ENCODE assay signal across 9 mouse cellular contexts in genomic region chr14:25401104-25401963, GRCm38 (mm10). TPM values are rescaled to one million over a fixed set of nuclear protein-coding genes. Genes with fewer than 3 reads are reported as not detected.
A peak's percentile ranks its signal among the peaks of the same experiment; 100 is the strongest.
DNase-seq lines count a peak whose midpoint lies in the region; ATAC-seq and TF ChIP-seq lines count a peak whose summit lies in the region.
"Had no signal": no experiment of that assay in that cellular context is flagged by ENCODE, and none has a peak within 500 bp of the region (broad histone marks: within the 10 kb centered on the region; RNA-seq: fewer than 3 reads in every experiment).

No protein-coding gene starts in this region.

- no peak overlapping the region for H3K4me3 ChIP-seq in kidney, postnatal 0 days (replicated peaks; ENCODE audit: low read depth, low read length)
- H3K4me3 ChIP-seq in kidney, embryonic 16.5 days (ENCODE audit: low read length): no peak overlapping the region
- H3K4me3 ChIP-seq in liver, embryonic 13.5 days (replicated peaks): peak overlapping the region; percentile 41
- no peak overlapping the region for H3K4me3 ChIP-seq in hindbrain, embryonic 16.5 days (ENCODE audit: low read length)

- H3K36me3 ChIP-seq in kidney, postnatal 0 days (ENCODE audit: insufficient read depth, low read length): no peaks in the 10 kb centered on the region
- H3K36me3 ChIP-seq in kidney, embryonic 16.5 days (ENCODE audit: insufficient read depth, low read length): no peaks in the 10 kb centered on the region
- no peaks in the 10 kb centered on the region for H3K36me3 ChIP-seq in liver, embryonic 13.5 days
- H3K36me3 ChIP-seq in hindbrain, embryonic 16.5 days (ENCODE audit: control insufficient read depth, insufficient read depth, low read length): no peaks in the 10 kb centered on the region

- 0 out of 2 replicates have a peak overlapping the region, but pooled peaks have one; percentile 47 for H3K27ac ChIP-seq in kidney, postnatal 0 days
- no peak overlapping the region for H3K27ac ChIP-seq in kidney, embryonic 16.5 days (ENCODE audit: low read length)
- peak overlapping the region; percentile 95 for H3K27ac ChIP-seq in liver, embryonic 13.5 days
- H3K27ac ChIP-seq in hindbrain, embryonic 16.5 days (ENCODE audit: low read depth, low read length): no peak overlapping the region

- H3K9me3 ChIP-seq in kidney, postnatal 0 days (replicated peaks; ENCODE audit: low read length): no peaks in the 10 kb centered on the region
- H3K9me3 ChIP-seq in kidney, embryonic 16.5 days (ENCODE audit: low read length): no peaks in the 10 kb centered on the region
- H3K9me3 ChIP-seq in liver, embryonic 13.5 days (replicated peaks): no peaks in the 10 kb centered on the region
- H3K9me3 ChIP-seq in hindbrain, embryonic 16.5 days (ENCODE audit: control insufficient read depth, low read length): no peaks in the 10 kb centered on the region

- H3K4me2 ChIP-seq in kidney, postnatal 0 days (ENCODE audit: low read length): no peak overlapping the region
- H3K4me2 ChIP-seq in kidney, embryonic 16.5 days (replicated peaks; ENCODE audit: low read depth, low read length): no peak overlapping the region
- peak overlapping the region; percentile 68 for H3K4me2 ChIP-seq in liver, embryonic 13.5 days
- H3K4me2 ChIP-seq in hindbrain, embryonic 16.5 days (ENCODE audit: low read length): no peak overlapping the region

- no peak for ATAC-seq in kidney, postnatal 0 days (replicated peaks; ENCODE audit: low FRiP score, low read depth)
- no peak for ATAC-seq in kidney, embryonic 16.5 days (ENCODE audit: low FRiP score, low TSS enrichment)
- ATAC-seq in liver, embryonic 13.5 days (ENCODE audit: low read depth): peak; percentile 89
- ATAC-seq in megakaryocyte-erythroid progenitor cell, adult 5-6 weeks (replicated peaks; ENCODE audit: low FRiP score, low TSS enrichment, poor library complexity, severe bottlenecking): peak; percentile 75
- no peak for ATAC-seq in hindbrain, embryonic 16.5 days

- peaks cover 6% of the 10 kb centered on the region; the same call in 1 of the 2 replicates for H3K4me1 ChIP-seq in kidney, postnatal 0 days (replicated peaks; ENCODE audit: insufficient read depth, low read length)
- H3K4me1 ChIP-seq in kidney, embryonic 16.5 days (ENCODE audit: insufficient read depth, low read length): peaks cover 30% of the 10 kb centered on the region
- peaks cover 90% of the 10 kb centered on the region for H3K4me1 ChIP-seq in liver, embryonic 13.5 days (replicated peaks)
- peaks cover 15% of the 10 kb centered on the region for H3K4me1 ChIP-seq in hindbrain, embryonic 16.5 days (ENCODE audit: control insufficient read depth, insufficient read depth, low read depth, low read length)

- no peak overlapping the region for H3K9ac ChIP-seq in kidney, postnatal 0 days (ENCODE audit: low read depth, low read length)
- no peak overlapping the region for H3K9ac ChIP-seq in kidney, embryonic 16.5 days (replicated peaks; ENCODE audit: low read length)
- H3K9ac ChIP-seq in liver, embryonic 13.5 days: peak overlapping the region; percentile 71
- no peak overlapping the region for H3K9ac ChIP-seq in hindbrain, embryonic 16.5 days (ENCODE audit: low read depth, low read length)

- H3K27me3 ChIP-seq in kidney, postnatal 0 days (ENCODE audit: insufficient read depth, low read length): no peaks in the 10 kb centered on the region
- H3K27me3 ChIP-seq in kidney, embryonic 16.5 days (ENCODE audit: insufficient read depth, low read length): no peaks in the 10 kb centered on the region
- no peaks in the 10 kb centered on the region for H3K27me3 ChIP-seq in liver, embryonic 13.5 days
- H3K27me3 ChIP-seq in hindbrain, embryonic 16.5 days (replicated peaks; ENCODE audit: control insufficient read depth, insufficient read depth, low read length): no peaks in the 10 kb centered on the region

- 82% methylated on average over 19 of the region's 19 CpGs for WGBS in kidney, postnatal 0 days
- WGBS in kidney, embryonic 16.5 days: 84% methylated on average over 19 of the region's 19 CpGs
- WGBS in liver, embryonic 13.5 days (ENCODE audit: insufficient replicate concordance): 18% methylated on average over 19 of the region's 19 CpGs
- 81% methylated on average over 19 of the region's 19 CpGs for WGBS in hindbrain, embryonic 16.5 days

- peak; percentile 40 for DNase-seq in kidney, postnatal 0 days (ENCODE audit: low spot score)
- DNase-seq in heart, adult 9 months (ENCODE audit: low spot score in 2 of 2): peak; percentile 62 to 72
- peak; percentile 85 for DNase-seq in liver, embryonic 13.5 days
- DNase-seq in urinary bladder, postnatal 14 days (ENCODE audit: low spot score): no peak
- DNase-seq in embryo, embryonic 10 days (ENCODE audit: low spot score): no peak
- DNase-seq: adrenal gland, adult 8-10 months had no signal

- no peak for TF ChIP-seq CTCF in kidney, postnatal 0 days (IDR thresholded peaks at IDR 0.05; ENCODE audit: low read depth)

RNA-seq across cellular contexts. Expression of gene Zmiz1, which starts 57.7 kb away (rescaled TPM):
- 25.0 and 26.6 TPM in 2 replicates for polyA plus RNA-seq in kidney, postnatal 0 days (2015; fragmentation: Nextera tagmentation; extraction: Ambion mirVana)
- 36.0 and 46.6 TPM in 2 replicates for polyA plus RNA-seq in kidney, embryonic 16.5 days (2015; fragmentation: Nextera tagmentation; extraction: Ambion mirVana)
- 4.5 TPM in 2 replicates for polyA plus RNA-seq in liver, embryonic 13.5 days (2015; fragmentation: Nextera tagmentation; extraction: Ambion mirVana)
- total RNA-seq in megakaryocyte-erythroid progenitor cell, adult 5-6 weeks (2014; fragmentation: Nextera tagmentation): 51.3 and 56.9 TPM in 2 replicates
- 6.7 and 12.6 TPM in 2 replicates for total RNA-seq in megakaryocyte-erythroid progenitor cell, adult 5-6 weeks (2017)
- 50.4 and 55.0 TPM in 2 replicates for polyA plus RNA-seq in hindbrain, embryonic 16.5 days (2015; fragmentation: Nextera tagmentation; extraction: Ambion mirVana)

Comparison
In these comparisons a context has a peak if more than half of its experiments do, and no peak if none do; other contexts are left out.
1. H3K27ac ChIP-seq: peak in kidney, postnatal 0 days (single experiment) and liver, embryonic 13.5 days (single experiment); none in kidney, embryonic 16.5 days (single experiment) and hindbrain, embryonic 16.5 days (single experiment).
2. ATAC-seq: peak in liver, embryonic 13.5 days (single experiment) and megakaryocyte-erythroid progenitor cell, adult 5-6 weeks (single experiment); none in kidney, postnatal 0 days (single experiment), kidney, embryonic 16.5 days (single experiment) and hindbrain, embryonic 16.5 days (single experiment).
3. DNase-seq: peak in kidney, postnatal 0 days (single experiment), heart, adult 9 months (2 of 2) and liver, embryonic 13.5 days (single experiment); none in urinary bladder, postnatal 14 days (single experiment) and embryo, embryonic 10 days (single experiment).